Mouse (Mus musculus) R1 (cell line): Measurements from ENCODE around the gene Nanos1.

ENCODE experiments used
- DNase-seq: peaks from one replicate; pipeline ENCODE4 v3.0.0-alpha.2; 2018; ENCODE audit warnings: low read depth, low spot score

Gene Nanos1

DNA sequence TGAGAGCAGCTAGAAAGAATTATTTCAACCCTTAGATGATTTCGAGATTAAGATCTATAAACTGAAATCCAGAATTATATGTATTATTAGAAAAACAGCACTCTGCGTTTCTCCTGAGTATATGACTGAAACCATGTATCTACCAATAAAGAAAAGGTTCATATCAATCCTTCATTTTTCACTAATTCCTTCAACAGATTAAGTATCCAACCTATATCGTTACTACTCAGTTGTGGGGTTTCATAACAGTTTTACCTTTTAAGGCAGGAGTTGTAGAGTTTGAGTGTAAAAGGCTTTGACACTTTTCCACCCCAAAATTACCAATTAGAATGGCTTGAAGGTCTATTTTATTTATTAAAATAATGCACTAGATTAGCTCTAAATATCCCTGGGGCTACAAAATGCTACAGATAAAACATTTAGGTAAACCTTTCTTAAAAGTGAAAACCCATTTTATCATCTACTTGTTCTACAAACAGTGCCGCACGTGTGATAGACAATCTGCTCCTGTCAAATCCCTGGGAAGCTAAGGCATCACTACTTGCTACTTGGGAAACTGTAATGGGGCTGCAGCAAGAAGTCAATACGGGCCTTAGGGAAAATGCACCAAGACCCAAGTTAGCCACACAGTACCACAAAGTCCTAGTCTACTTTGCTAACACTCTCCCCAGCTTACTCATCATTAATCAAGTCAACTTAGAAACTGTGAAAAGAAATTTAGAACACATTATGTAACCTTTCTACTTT is 32.6 kb downstream of the Nanos1 start:
- DNase-seq, result no peak

DNA sequence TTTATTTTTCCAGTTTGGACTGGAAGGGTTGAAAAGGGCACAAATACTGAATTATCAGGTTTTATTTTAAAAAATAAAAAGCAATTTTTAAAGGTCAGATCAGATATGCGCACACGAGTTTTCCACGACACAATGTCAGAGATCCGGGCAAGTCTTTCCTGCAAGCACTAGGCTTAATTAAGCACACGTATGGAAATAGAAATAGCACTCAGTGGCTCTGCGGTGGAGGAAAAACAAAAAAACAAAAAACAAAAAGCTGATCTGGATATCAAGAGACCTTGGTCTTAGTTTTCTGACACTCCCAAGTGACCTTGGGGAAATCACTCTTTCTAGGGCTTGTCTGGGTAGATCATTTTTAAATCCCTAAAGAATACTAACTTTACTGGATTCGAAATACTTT is 33.7 kb downstream of the Nanos1 start:
- no peak for DNase-seq

DNA sequence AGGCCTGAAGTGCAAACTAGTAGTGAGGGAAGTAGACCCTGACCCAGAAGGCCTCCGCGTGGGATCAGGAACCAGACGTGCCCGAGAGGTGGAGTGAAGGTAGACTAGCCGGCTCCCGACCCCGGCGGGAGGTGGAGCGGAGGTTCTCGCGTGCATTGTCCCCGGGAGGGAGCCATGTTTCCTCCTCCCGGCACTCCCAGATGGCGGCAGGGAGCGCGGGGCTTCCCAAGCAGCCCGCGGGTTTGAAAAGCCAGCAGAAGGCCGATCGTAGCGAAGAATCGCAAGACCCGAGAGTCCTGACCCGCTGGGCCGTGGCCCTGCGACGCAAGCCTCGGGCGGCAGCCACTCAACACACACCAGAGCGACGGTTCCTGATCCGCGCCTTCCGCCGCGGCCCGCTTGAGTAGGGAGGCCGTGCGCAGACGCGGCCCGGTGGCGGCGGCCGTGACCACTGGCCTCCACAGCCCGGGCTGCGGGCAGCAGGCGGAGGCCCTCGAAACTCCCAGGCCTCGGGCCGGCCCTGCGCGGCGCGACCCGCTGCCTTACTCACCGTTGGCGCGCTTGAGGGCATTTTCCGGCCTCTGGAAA is 34.2 kb downstream of the Nanos1 start:
- DNase-seq, result peak; percentile 82

DNA sequence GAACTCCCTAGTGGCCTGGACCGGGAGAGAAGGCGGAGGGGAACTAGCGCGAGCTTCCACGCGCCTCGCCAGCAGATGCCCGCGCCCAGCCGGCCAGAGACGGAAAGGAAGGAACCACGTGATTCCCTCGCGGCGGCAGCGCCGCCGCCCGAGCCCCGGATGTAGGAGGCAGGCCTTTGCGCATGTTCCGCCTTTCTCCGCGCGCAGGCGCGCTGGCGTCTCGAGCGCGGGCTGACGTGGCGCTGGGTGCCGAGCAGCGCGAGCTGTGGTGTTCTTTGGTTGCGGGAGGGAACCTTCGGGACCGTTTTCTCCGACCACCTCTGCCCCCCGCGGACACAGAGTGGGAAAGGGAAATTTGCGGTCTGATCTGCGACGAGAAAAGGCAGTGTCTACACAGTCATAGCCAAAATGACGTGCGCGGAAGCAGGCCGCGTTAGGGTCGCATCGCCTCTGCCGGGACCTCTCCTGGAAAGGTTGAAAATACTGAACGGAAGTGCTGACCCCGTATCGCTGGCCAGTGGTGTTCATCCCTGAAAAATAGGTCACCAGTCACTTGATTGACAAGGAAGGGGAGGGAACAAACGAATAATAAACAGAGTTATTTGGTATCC is 34.9 kb downstream of the Nanos1 start, which contains the start of gene Eif3a:
TSS of gene Eif3a (minus strand) at position 108 of the 611 bp plus-strand sequence.
- DNase-seq, result peak; percentile 92

DNA sequence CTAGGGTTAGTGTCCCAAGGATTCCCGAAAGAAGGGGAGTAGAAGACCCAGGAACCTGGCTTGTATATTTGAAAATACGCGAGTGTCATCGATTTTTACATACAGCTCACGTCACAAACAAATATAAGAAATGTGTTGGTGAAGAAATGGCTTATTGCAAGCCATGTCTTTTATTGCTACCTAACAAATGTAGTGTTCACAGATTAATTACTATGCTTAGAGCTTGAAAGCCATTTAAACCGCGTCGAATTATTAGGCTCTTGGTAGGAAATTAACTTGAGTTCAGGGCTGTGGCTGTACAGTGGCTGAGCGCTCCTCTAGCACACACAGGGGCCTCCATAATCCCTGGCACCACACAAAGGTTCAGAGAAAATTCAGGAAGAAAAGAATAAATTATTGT is 35.4 kb downstream of the Nanos1 start:
- DNase-seq, result no peak

DNA sequence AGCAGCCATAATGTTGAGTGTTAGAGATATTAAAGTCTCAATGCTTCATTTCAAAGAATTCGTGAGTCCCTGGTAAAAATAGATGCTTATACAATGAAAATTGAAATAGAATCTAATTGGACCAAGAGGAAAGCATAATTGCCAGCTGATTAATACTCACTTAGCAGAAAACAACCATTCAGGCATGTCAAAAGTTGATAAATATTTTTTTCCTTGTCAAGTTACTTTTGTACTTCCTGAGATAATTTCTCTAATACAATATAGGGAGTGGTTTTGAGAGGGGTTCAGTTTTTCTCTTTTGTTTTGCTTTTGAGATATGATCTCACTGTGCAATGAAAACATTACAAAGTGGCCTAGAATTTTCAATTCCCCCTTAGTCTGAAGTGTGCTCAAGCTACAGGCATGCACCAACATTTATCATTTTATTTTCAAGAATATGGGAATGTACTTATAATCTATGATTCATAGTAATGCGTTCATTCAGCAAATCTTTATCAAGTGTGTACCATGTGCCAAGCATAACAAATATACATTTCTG is 37.5 kb downstream of the Nanos1 start:
- DNase-seq, result no peak

DNA sequence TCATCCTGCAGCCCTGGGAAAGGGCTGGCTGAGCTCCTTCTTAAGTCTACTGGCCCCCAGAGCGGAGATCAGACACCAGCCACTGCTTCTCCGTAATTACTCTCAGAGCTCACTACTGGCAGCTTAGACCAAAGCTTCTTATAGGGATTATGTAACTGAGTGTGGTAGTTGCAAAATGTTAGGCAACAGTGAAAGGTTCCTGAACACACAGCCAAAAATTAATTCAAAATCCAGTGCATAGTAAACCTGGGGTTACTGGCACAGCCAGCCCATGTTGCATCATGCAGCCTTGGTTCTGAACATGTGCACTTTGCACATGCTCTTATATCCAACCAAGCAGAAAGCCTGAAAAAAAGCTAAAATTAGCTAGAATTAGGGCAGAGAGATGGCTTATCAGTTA is 39.5 kb downstream of the Nanos1 start:
- DNase-seq, result no peak

DNA sequence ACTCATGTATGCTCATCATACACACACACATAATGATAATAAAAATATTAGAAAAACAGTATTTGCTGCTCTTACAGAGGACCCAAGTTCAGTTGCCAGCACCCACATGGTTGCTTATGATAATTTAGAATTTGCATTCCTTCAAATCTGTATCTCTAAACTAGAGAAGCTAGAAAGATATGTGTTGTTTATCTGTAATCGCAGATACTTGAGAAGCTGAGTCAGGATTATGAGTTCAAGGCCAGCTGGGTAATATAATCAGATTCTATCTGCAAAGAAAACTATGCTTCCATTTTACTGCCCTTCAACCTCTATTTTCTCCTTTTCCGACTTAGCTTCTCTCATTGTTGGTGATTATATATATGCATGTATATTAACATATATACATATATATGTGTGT is 41.6 kb downstream of the Nanos1 start:
- no peak for DNase-seq

DNA sequence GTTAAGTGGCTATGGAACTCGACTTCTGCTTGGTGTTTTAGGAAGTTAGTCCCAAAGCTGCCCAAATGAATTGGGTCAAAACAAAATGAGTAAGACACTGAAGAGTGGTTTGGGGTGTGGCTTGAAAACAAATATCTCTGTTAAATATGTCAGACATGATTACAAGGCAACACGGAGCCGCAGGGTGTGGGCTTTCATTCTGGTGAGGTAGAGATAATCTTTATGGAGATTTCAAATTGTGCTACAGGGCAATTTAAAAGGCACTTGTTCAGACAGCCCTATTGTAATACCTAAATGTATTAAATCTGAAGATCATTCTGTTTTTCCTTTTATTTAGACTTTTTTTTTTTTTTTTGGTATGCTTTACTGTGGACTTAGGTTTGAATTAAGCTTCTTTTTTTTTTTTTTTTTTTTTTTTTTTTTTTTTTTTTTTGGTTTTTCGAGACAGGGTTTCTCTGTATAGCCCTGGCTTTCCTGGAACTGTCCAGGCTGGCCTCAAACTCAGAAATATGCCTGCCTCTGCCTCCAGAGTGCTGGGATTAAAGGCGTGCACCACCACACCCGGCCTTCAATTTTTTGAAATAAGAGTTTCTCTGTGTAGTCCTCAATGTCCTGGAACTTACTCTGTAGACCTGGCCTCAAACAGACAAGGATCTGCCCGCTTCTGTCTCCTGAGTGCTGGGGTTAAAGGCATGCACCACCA is 44.2 kb downstream of the Nanos1 start:
- DNase-seq, result no peak

DNA sequence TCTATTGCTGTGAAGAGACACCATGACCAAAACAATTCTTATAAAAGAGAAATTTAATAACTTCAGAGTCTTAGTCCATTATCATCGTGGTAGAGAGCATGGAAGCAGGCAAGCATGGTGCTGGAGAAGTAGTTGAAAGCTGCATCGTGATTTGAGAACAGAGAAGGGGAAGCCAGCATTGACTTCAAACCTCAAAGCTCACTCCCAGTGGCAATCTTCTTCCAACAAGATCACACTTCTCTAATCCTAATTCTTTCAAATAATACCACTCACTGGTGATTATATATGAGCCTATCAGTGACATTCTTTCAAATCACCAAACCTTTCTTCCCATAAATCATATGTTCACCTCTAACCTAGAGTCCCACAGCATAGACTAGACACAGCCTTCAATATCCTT is 49.1 kb downstream of the Nanos1 start:
- no peak for DNase-seq
